Comparison of ENCODE assay signal across 8 mouse cellular contexts in genomic region chr2:127208452-127208769, GRCm38 (mm10). TPM values are rescaled to one million over a fixed set of nuclear protein-coding genes. Genes with fewer than 3 reads are reported as not detected.
DNase-seq lines count a peak whose midpoint lies in the region; ATAC-seq and TF ChIP-seq lines count a peak whose summit lies in the region.

No protein-coding gene starts in this region.

- intact Hi-C loops in left cerebral cortex, postnatal 14 days (cut with DNase I), result loop anchor here (5.0 to 10.0 kb wide), 2 partner anchors 136 to 184 kb away; partner anchors contain the start of gene Blvra

- ATAC-seq in kidney, postnatal 0 days (replicated peaks; ENCODE audit: low FRiP score, low read depth), result no peak
- peak; percentile 83 for ATAC-seq in embryonic facial prominence, embryonic 11.5 days (replicated peaks; ENCODE audit: insufficient number of reproducible peaks, low FRiP score, low TSS enrichment, low read depth)
- ATAC-seq in hindbrain, embryonic 16.5 days, result no peak
- peak; percentile 69 for ATAC-seq in midbrain, embryonic 16.5 days
- ATAC-seq in granulocyte monocyte progenitor cell, adult 5-6 weeks (replicated peaks; ENCODE audit: poor library complexity, severe bottlenecking), result no peak

- H3K4me2 ChIP-seq in kidney, postnatal 0 days (ENCODE audit: low read length), result peak overlapping the region; percentile 86
- peak overlapping the region; percentile 80 for H3K4me2 ChIP-seq in embryonic facial prominence, embryonic 11.5 days (ENCODE audit: low read depth, low read length)
- peak overlapping the region; percentile 96 for H3K4me2 ChIP-seq in hindbrain, embryonic 16.5 days (ENCODE audit: low read length)
- H3K4me2 ChIP-seq in midbrain, embryonic 16.5 days (ENCODE audit: low read length), result peak overlapping the region; percentile 89

- 0 out of 2 replicates have a peak, but pooled peaks cover 4% of the 10 kb centered on the region for H3K4me1 ChIP-seq in kidney, postnatal 0 days (replicated peaks; ENCODE audit: insufficient read depth, low read length)
- H3K4me1 ChIP-seq in embryonic facial prominence, embryonic 11.5 days (ENCODE audit: control insufficient read depth, insufficient read depth, low read length), result peaks cover 4% of the 10 kb centered on the region; the same call in 1 of the 2 replicates
- peaks cover 8% of the 10 kb centered on the region for H3K4me1 ChIP-seq in hindbrain, embryonic 16.5 days (ENCODE audit: control insufficient read depth, insufficient read depth, low read depth, low read length)
- peaks cover 14% of the 10 kb centered on the region for H3K4me1 ChIP-seq in midbrain, embryonic 16.5 days (ENCODE audit: control insufficient read depth, insufficient read depth, low read length)

- H3K27me3 ChIP-seq in kidney, postnatal 0 days (ENCODE audit: insufficient read depth, low read length), result no peaks in the 10 kb centered on the region
- no peaks in the 10 kb centered on the region for H3K27me3 ChIP-seq in embryonic facial prominence, embryonic 11.5 days (ENCODE audit: control insufficient read depth, insufficient read depth, low read length)
- no peaks in the 10 kb centered on the region for H3K27me3 ChIP-seq in hindbrain, embryonic 16.5 days (replicated peaks; ENCODE audit: control insufficient read depth, insufficient read depth, low read length)
- H3K27me3 ChIP-seq in midbrain, embryonic 16.5 days (ENCODE audit: control insufficient read depth, insufficient read depth, low read depth, low read length), result no peaks in the 10 kb centered on the region

- peak overlapping the region; percentile 80 for H3K9ac ChIP-seq in kidney, postnatal 0 days (ENCODE audit: low read depth, low read length)
- H3K9ac ChIP-seq in embryonic facial prominence, embryonic 11.5 days (replicated peaks; ENCODE audit: low read length), result peak overlapping the region; percentile 86
- peak overlapping the region; percentile 85 for H3K9ac ChIP-seq in hindbrain, embryonic 16.5 days (ENCODE audit: low read depth, low read length)
- peak overlapping the region; percentile 67 for H3K9ac ChIP-seq in midbrain, embryonic 16.5 days (ENCODE audit: low read depth, low read length)

- H3K36me3 ChIP-seq in kidney, postnatal 0 days (ENCODE audit: insufficient read depth, low read length), result peaks cover 29% of the 10 kb centered on the region
- peaks cover 11% of the 10 kb centered on the region for H3K36me3 ChIP-seq in embryonic facial prominence, embryonic 11.5 days (replicated peaks; ENCODE audit: control insufficient read depth, insufficient read depth, low read depth, low read length)
- H3K36me3 ChIP-seq in hindbrain, embryonic 16.5 days (ENCODE audit: control insufficient read depth, insufficient read depth, low read length), result peaks cover 24% of the 10 kb centered on the region
- peaks cover 12% of the 10 kb centered on the region for H3K36me3 ChIP-seq in midbrain, embryonic 16.5 days (ENCODE audit: control insufficient read depth, insufficient read depth, low read length)

- H3K27ac ChIP-seq in kidney, postnatal 0 days, result peak overlapping the region; percentile 84
- peak overlapping the region; percentile 52 for H3K27ac ChIP-seq in embryonic facial prominence, embryonic 11.5 days (replicated peaks; ENCODE audit: low read depth, low read length)
- peak overlapping the region; percentile 80; the same call in 1 of the 2 replicates for H3K27ac ChIP-seq in hindbrain, embryonic 16.5 days (ENCODE audit: low read depth, low read length)
- H3K27ac ChIP-seq in midbrain, embryonic 16.5 days (ENCODE audit: low read length), result peak overlapping the region; percentile 72

- H3K9me3 ChIP-seq in kidney, postnatal 0 days (replicated peaks; ENCODE audit: low read length), result no peaks in the 10 kb centered on the region
- no peaks in the 10 kb centered on the region for H3K9me3 ChIP-seq in embryonic facial prominence, embryonic 11.5 days (replicated peaks; ENCODE audit: control insufficient read depth, low read length)
- H3K9me3 ChIP-seq in hindbrain, embryonic 16.5 days (ENCODE audit: control insufficient read depth, low read length), result no peaks in the 10 kb centered on the region
- no peaks in the 10 kb centered on the region for H3K9me3 ChIP-seq in midbrain, embryonic 16.5 days (replicated peaks; ENCODE audit: control insufficient read depth, low read length, poor library complexity, severe bottlenecking)

- TF ChIP-seq CTCF in kidney, postnatal 0 days (IDR thresholded peaks at IDR 0.05; ENCODE audit: low read depth), result no peak

- under 1% methylated on average over 17 of the region's 17 CpGs for WGBS in kidney, postnatal 0 days
- WGBS in embryonic facial prominence, embryonic 11.5 days, result under 1% methylated on average over 17 of the region's 17 CpGs
- WGBS in hindbrain, embryonic 16.5 days, result under 1% methylated on average over 17 of the region's 17 CpGs
- WGBS in midbrain, embryonic 16.5 days, result under 1% methylated on average over 17 of the region's 17 CpGs

- DNase-seq in kidney, postnatal 0 days (ENCODE audit: low spot score), result no peak
- DNase-seq in kidney, postnatal 25 days, result no peak
- DNase-seq in embryonic facial prominence, embryonic 11.5 days (ENCODE audit: low spot score), result peak; percentile 11
- no peak for DNase-seq in gastrocnemius, adult 8-10 months (ENCODE audit: low spot score in 2 of 2)
- no peak for DNase-seq in left cerebral cortex, postnatal 14 days (ENCODE audit: low spot score in 2 of 2)

- H3K4me3 ChIP-seq in kidney, postnatal 0 days (replicated peaks; ENCODE audit: low read depth, low read length), result peak overlapping the region; percentile 93
- peak overlapping the region; percentile 88 for H3K4me3 ChIP-seq in embryonic facial prominence, embryonic 11.5 days (ENCODE audit: low read depth, low read length)
- H3K4me3 ChIP-seq in hindbrain, embryonic 16.5 days (ENCODE audit: low read length), result peak overlapping the region; percentile 92
- H3K4me3 ChIP-seq in midbrain, embryonic 16.5 days (ENCODE audit: low read depth, low read length), result peak overlapping the region; percentile 58

RNA-seq across cellular contexts. Expression of gene Snrnp200, which starts 0.2 kb away (rescaled TPM):
- polyA plus RNA-seq in kidney, postnatal 0 days (2015; fragmentation: Nextera tagmentation; extraction: Ambion mirVana), result 37.0 TPM in 2 replicates
- polyA plus RNA-seq in embryonic facial prominence, embryonic 11.5 days (2014; fragmentation: Nextera tagmentation; extraction: Ambion mirVana), result 104 and 107 TPM in 2 replicates
- 40.1 and 51.3 TPM in 2 replicates for polyA plus RNA-seq in hindbrain, embryonic 16.5 days (2015; fragmentation: Nextera tagmentation; extraction: Ambion mirVana)
- 52.1 and 55.5 TPM in 2 replicates for polyA plus RNA-seq in midbrain, embryonic 16.5 days (2015; fragmentation: Nextera tagmentation; extraction: Ambion mirVana)
- total RNA-seq in gastrocnemius, adult 8-10 months (2022), result 10 to 100 TPM; 48.9 to 54.3 (median 50.6) TPM
- 66.4 and 82.1 TPM in 2 replicates for total RNA-seq in granulocyte monocyte progenitor cell, adult 5-6 weeks (2014; fragmentation: Nextera tagmentation)
- total RNA-seq in granulocyte monocyte progenitor cell, adult 5-6 weeks (2017), result 133 and 167 TPM in 2 replicates
- 10 to 100 TPM; 73.1 to 81.4 TPM for total RNA-seq in left cerebral cortex, postnatal 14 days (2021)

RNA-seq across cellular contexts. Expression of gene 1810024B03Rik, which starts 0.3 kb away (rescaled TPM):
- 2.9 and 3.6 TPM in 2 replicates for polyA plus RNA-seq in kidney, postnatal 0 days (2015; fragmentation: Nextera tagmentation; extraction: Ambion mirVana)
- 2.3 and 2.6 TPM in 2 replicates for polyA plus RNA-seq in embryonic facial prominence, embryonic 11.5 days (2014; fragmentation: Nextera tagmentation; extraction: Ambion mirVana)
- polyA plus RNA-seq in hindbrain, embryonic 16.5 days (2015; fragmentation: Nextera tagmentation; extraction: Ambion mirVana), result 0.88 and 0.96 TPM in 2 replicates
- polyA plus RNA-seq in midbrain, embryonic 16.5 days (2015; fragmentation: Nextera tagmentation; extraction: Ambion mirVana), result 0.76 and 0.80 TPM in 2 replicates
- under 1 TPM; 0.36 to 0.90 (median 0.51) TPM for total RNA-seq in gastrocnemius, adult 8-10 months (2022)
- 1.2 and 3.4 TPM in 2 replicates for total RNA-seq in granulocyte monocyte progenitor cell, adult 5-6 weeks (2014; fragmentation: Nextera tagmentation)
- 1.5 and 2.3 TPM in 2 replicates for total RNA-seq in granulocyte monocyte progenitor cell, adult 5-6 weeks (2017)
- under 1 TPM; 0.33 to 0.36 TPM for total RNA-seq in left cerebral cortex, postnatal 14 days (2021)

RNA-seq across cellular contexts. Expression of gene Ciao1, which starts 39.2 kb away (rescaled TPM):
- polyA plus RNA-seq in kidney, postnatal 0 days (2015; fragmentation: Nextera tagmentation; extraction: Ambion mirVana), result 67.8 and 70.4 TPM in 2 replicates
- 54.8 and 65.2 TPM in 2 replicates for polyA plus RNA-seq in embryonic facial prominence, embryonic 11.5 days (2014; fragmentation: Nextera tagmentation; extraction: Ambion mirVana)
- polyA plus RNA-seq in hindbrain, embryonic 16.5 days (2015; fragmentation: Nextera tagmentation; extraction: Ambion mirVana), result 59.0 and 61.6 TPM in 2 replicates
- polyA plus RNA-seq in midbrain, embryonic 16.5 days (2015; fragmentation: Nextera tagmentation; extraction: Ambion mirVana), result 60.5 and 61.1 TPM in 2 replicates
- total RNA-seq in gastrocnemius, adult 8-10 months (2022), result 10 to 100 TPM; 48.9 to 57.8 (median 54.9) TPM
- 36.3 and 47.4 TPM in 2 replicates for total RNA-seq in granulocyte monocyte progenitor cell, adult 5-6 weeks (2014; fragmentation: Nextera tagmentation)
- total RNA-seq in granulocyte monocyte progenitor cell, adult 5-6 weeks (2017), result 33.5 and 38.7 TPM in 2 replicates
- total RNA-seq in left cerebral cortex, postnatal 14 days (2021), result 10 to 100 TPM; 74.7 to 75.6 TPM

RNA-seq across cellular contexts. Expression of gene Tmem127, which starts 39.3 kb away (rescaled TPM):
- 35.4 and 35.7 TPM in 2 replicates for polyA plus RNA-seq in kidney, postnatal 0 days (2015; fragmentation: Nextera tagmentation; extraction: Ambion mirVana)
- polyA plus RNA-seq in embryonic facial prominence, embryonic 11.5 days (2014; fragmentation: Nextera tagmentation; extraction: Ambion mirVana), result 19.5 and 20.7 TPM in 2 replicates
- 58.7 and 61.1 TPM in 2 replicates for polyA plus RNA-seq in hindbrain, embryonic 16.5 days (2015; fragmentation: Nextera tagmentation; extraction: Ambion mirVana)
- polyA plus RNA-seq in midbrain, embryonic 16.5 days (2015; fragmentation: Nextera tagmentation; extraction: Ambion mirVana), result 52.7 and 54.8 TPM in 2 replicates
- total RNA-seq in gastrocnemius, adult 8-10 months (2022), result 10 to 100 TPM; 21.1 to 27.7 (median 25.2) TPM
- 12.8 and 18.8 TPM in 2 replicates for total RNA-seq in granulocyte monocyte progenitor cell, adult 5-6 weeks (2014; fragmentation: Nextera tagmentation)
- 32.4 and 41.7 TPM in 2 replicates for total RNA-seq in granulocyte monocyte progenitor cell, adult 5-6 weeks (2017)
- total RNA-seq in left cerebral cortex, postnatal 14 days (2021), result 100 to 1,000 TPM in 1 of 2 experiments, 10 to 100 TPM in 1; 99.7 to 105 TPM

Comparison
In these comparisons a context has a peak if more than half of its experiments do, and no peak if none do; other contexts are left out.
1. ATAC-seq: peak in embryonic facial prominence, embryonic 11.5 days (single experiment) and midbrain, embryonic 16.5 days (single experiment); none in kidney, postnatal 0 days (single experiment), hindbrain, embryonic 16.5 days (single experiment) and granulocyte monocyte progenitor cell, adult 5-6 weeks (single experiment).
2. Peak in every context shown above with its lines, with median percentiles within 50 percentile points of each other: H3K27ac ChIP-seq, H3K4me2 ChIP-seq, H3K4me3 ChIP-seq and H3K9ac ChIP-seq.